Mouse (Mus musculus) midbrain, postnatal 0 days (tissue): Measurements from ENCODE around the gene Apom. TPM values are rescaled to one million over a fixed set of nuclear protein-coding genes. Genes with fewer than 3 reads are reported as not detected.

ENCODE experiments used
- ATAC-seq: fragments of 200-750 bp; cut with Nextera tagmentation; 2 replicates; pipeline ENCODE4 v1.8.0; 2017; ENCODE audit warnings: moderate number of reproducible peaks, mild to moderate bottlenecking, moderate TSS enrichment, moderate library complexity; ENCODE audit not compliant: low FRiP score
- DNase-seq: peaks from one replicate; pipeline ENCODE4 v3.0.0-alpha.2; 2015; ENCODE audit warnings: low spot score
- H3K27ac ChIP-seq: fragments of 300-500 bp; sonication (generic); 2 replicates; pipeline ENCODE4 v1.5.1; 2014; ENCODE audit warnings: low read depth, mild to moderate bottlenecking, low read length, mixed read lengths
- H3K27me3 ChIP-seq: fragments of 300-500 bp; sonication (generic); 2 replicates; pipeline ENCODE4 v1.6.1; 2014; ENCODE audit warnings: low read length, control low read depth, mixed read lengths; ENCODE audit not compliant: insufficient read depth
- H3K36me3 ChIP-seq: fragments of 300-500 bp; sonication (generic); 2 replicates; pipeline ENCODE4 v1.6.1; 2014; ENCODE audit warnings: low read length, control low read depth, mixed read lengths; ENCODE audit not compliant: insufficient read depth
- H3K4me1 ChIP-seq: fragments of 300-500 bp; sonication (generic); 2 replicates; pipeline ENCODE4 v1.6.1; 2014; ENCODE audit warnings: mild to moderate bottlenecking, control low read depth, antibody characterized with exemption, low read length, mixed read lengths; ENCODE audit not compliant: insufficient read depth
- H3K4me2 ChIP-seq: fragments of 300-500 bp; sonication (generic); 2 replicates; pipeline ENCODE4 v1.6.1; 2014; ENCODE audit warnings: low read depth, mild to moderate bottlenecking, low read length, mixed read lengths; ENCODE audit not compliant: poor library complexity, severe bottlenecking
- H3K4me3 ChIP-seq: fragments of 300-500 bp; sonication (generic); 2 replicates; pipeline ENCODE4 v1.5.1; 2014; ENCODE audit warnings: low read depth, mild to moderate bottlenecking, low read length, moderate library complexity
- H3K9ac ChIP-seq: fragments of 300-500 bp; sonication (generic); replicated peaks from 2 replicates; pipeline ENCODE4 v1.6.1; 2014; ENCODE audit warnings: mild to moderate bottlenecking, low read length, moderate library complexity, mixed read lengths; ENCODE audit not compliant: poor library complexity, severe bottlenecking
- H3K9me3 ChIP-seq: fragments of 300-500 bp; sonication (generic); 2 replicates; pipeline ENCODE4 v1.6.1; 2016; ENCODE audit warnings: low read length, control low read depth
- CTCF ChIP-seq: IDR thresholded peaks from 2 replicates; pipeline ENCODE4 v1.5.1; 2016; ENCODE audit warnings: antibody characterized with exemption, mild to moderate bottlenecking
- WGBS: fragments of 180-500 bp; shearing (Covaris S2); extraction: QIAGEN DNeasy Blood & Tissue Kit; methylation state at CpG from one replicate; pipeline ENCODE4 v1.1.7; 2014; 5-methylcytosine and 5-hydroxymethylcytosine counted together
- polyA plus RNA-seq: library from polyadenylated mRNA; unstranded; fragments of >200 nt; fragmentation: Nextera tagmentation; extraction: Ambion mirVana; gene quantifications from 2 replicates; pipeline ENCODE4 v1.2.1, GENCODE M21; 2015
- total RNA-seq: library from RNA; depleted of rRNA; stranded (reverse); fragments of >200 nt; gene quantifications from 2 replicates; pipeline ENCODE4 v1.2.3, GENCODE M21; 2014

Gene Apom
- total and polyA plus RNA-seq, 2 experiments from 2014 or later, result 0.44 TPM; not detected in 1

DNA sequence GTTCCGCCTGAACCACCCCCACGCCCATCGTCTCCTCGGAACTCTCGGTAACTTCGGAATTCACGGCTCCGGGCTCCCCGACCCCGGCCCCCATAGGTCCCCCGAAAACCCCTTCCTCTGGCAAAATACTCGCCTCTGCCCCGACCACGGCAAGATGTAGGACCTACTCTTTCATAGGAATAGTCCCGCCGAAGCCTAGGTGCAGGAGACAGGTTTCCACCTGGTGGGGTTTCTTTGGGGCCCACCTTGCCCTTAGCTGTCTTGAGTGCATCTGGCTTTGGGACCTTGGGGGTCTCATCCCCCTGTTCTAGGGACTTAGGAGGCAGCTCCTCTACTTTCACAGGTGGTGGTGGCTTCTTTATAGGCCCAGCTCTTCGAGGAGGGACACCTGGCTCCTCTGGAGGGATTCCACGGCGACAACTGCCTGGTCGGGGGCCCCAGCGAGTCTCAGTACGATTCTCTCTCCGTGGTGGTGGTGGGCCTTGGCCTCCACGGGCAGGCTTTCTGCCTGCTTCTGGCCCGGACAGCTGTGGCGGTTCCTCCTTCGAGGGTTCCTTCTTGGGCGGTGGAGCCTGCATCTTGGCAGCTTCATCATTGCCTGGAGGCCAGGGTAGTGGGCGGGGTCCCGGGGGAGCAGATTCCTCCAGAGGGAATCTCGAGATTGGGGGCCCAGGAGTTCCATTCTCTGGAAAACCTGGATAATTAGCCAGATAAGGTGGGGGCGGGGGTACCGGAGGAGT, 24.8 kb upstream of the Apom start:
- Histone ChIP-seq H3K9ac (no peak overlapping the region), H3K27me3 (no peaks in the 10 kb centered on the region), H3K4me2 (no peak overlapping the region), H3K27ac (no peak overlapping the region), H3K4me3 (no peak overlapping the region), H3K36me3 (peaks cover 97% of the 10 kb centered on the region), H3K4me1 (no peaks in the 10 kb centered on the region), H3K9me3 (no peaks in the 10 kb centered on the region)
- ATAC-seq (no peak), DNase-seq (no peak)
- WGBS, result 91% methylated on average over 33 of the region's 33 CpGs
- TF ChIP-seq CTCF, result no peak

DNA sequence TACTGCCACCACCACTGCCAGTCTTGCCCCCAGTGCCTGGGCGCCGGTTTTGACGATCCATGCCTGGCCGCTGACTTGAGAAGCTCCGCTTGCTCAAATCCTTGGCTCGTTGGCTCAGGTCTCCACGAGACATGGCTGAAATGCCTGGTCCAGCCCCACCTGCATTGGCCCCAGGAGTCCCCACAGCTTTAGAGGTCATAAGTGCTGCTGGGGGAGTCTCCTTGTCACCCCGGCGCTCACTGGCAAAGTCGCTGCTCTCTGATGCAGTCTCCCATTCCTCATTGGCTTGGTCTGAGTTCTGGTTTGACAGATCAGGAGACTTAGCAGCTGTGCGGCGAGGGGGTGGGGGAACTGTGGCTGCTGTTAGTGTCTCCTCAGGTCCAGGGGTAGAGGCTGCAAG, 23.6 kb upstream of the Apom start:
- no peak overlapping the region for H3K9ac ChIP-seq
- no peak overlapping the region for H3K4me3 ChIP-seq
- no peaks in the 10 kb centered on the region for H3K4me1 ChIP-seq
- no peak for TF ChIP-seq CTCF
- H3K27me3 ChIP-seq, result no peaks in the 10 kb centered on the region
- H3K4me2 ChIP-seq, result no peak overlapping the region
- H3K36me3 ChIP-seq, result peaks cover 93% of the 10 kb centered on the region
- no peak for DNase-seq
- 93% methylated on average over 12 of the region's 12 CpGs for WGBS
- no peaks in the 10 kb centered on the region for H3K9me3 ChIP-seq
- ATAC-seq, result no peak
- no peak overlapping the region for H3K27ac ChIP-seq

DNA sequence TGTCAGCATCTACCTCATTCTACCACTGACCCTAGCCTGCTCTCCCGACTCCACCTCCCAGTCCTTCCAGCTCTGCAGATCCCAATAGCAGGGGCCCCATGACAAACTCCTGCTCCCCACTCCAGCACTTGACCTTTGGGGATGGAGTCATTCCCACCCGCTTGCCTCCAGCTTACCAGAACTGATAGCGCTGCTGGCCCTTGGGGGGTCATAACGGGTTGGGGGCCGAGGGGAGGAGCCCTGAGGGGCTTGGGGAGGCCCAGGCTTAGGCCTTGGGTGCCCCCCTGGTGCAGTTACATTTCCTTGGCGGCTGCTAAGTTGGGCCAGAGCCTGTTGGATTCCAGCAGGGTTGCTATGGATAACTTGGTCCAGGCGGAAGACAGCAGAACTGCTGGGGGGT, 22.8 kb upstream of the Apom start:
- Histone ChIP-seq H3K36me3 (peaks cover 93% of the 10 kb centered on the region), H3K27ac (no peak overlapping the region), H3K27me3 (no peaks in the 10 kb centered on the region), H3K4me1 (no peaks in the 10 kb centered on the region), H3K4me2 (no peak overlapping the region), H3K9me3 (no peaks in the 10 kb centered on the region), H3K9ac (no peak overlapping the region), H3K4me3 (no peak overlapping the region)
- ATAC-seq (no peak), DNase-seq (no peak)
- 71% methylated on average over 7 of the region's 7 CpGs for WGBS
- no peak for TF ChIP-seq CTCF

DNA sequence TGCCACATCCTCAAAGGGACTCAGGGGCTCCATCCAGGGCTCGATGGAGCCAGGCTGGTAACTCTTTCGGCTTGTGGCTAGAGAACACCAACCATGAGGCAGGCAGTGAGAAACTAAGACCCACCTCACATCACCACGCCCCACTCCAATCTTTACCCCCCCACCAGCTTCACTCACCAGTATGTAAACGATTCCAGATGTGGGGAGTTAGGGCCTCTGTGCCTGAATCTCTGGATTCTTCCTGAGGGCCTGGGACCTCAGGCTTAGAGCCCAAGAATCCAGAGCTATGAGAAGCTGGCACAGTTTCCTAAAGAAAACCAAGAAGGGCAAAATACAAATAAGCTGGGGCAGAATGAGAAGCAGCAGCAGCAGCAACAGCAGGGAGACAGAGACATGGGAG, 22.1 kb upstream of the Apom start:
- ATAC-seq, result no peak
- 90% methylated on average over 4 of the region's 4 CpGs for WGBS

DNA sequence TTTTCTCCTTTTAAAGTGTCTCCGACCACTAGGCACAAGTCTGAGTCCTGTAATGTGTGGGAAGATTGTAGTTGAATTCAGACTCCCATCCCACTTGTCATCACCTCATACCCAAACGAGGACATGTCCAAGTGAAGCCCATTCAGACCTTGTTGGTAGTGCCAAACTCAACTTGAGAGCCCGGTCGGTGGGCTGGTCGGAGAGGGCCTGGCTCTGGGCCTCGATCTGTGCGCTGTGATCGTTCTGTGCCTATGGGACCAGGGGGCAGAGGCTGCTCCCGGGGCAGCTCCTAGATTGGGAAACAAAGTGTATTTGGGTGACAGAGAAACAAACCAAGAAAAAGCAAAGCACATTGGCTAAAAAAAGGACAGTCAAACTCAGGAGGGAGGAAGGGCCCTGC, 21.2 kb upstream of the Apom start:
- Histone ChIP-seq H3K27me3 (no peaks in the 10 kb centered on the region), H3K9me3 (no peaks in the 10 kb centered on the region), H3K27ac (no peak overlapping the region), H3K9ac (no peak overlapping the region), H3K4me3 (no peak overlapping the region), H3K4me2 (no peak overlapping the region), H3K4me1 (no peaks in the 10 kb centered on the region), H3K36me3 (peaks cover 85% of the 10 kb centered on the region)
- TF ChIP-seq CTCF, result no peak
- WGBS, result 87% methylated on average over 9 of the region's 9 CpGs
- DNase-seq (no peak), ATAC-seq (no peak)

More for the DNA sequence above, 22.1 kb upstream of the Apom start:
- Histone ChIP-seq H3K4me3 (no peak overlapping the region), H3K9ac (no peak overlapping the region), H3K9me3 (no peaks in the 10 kb centered on the region), H3K27me3 (no peaks in the 10 kb centered on the region), H3K27ac (no peak overlapping the region), H3K4me2 (no peak overlapping the region), H3K4me1 (no peaks in the 10 kb centered on the region), H3K36me3 (peaks cover 93% of the 10 kb centered on the region)
- DNase-seq, result no peak
- TF ChIP-seq CTCF, result no peak

DNA sequence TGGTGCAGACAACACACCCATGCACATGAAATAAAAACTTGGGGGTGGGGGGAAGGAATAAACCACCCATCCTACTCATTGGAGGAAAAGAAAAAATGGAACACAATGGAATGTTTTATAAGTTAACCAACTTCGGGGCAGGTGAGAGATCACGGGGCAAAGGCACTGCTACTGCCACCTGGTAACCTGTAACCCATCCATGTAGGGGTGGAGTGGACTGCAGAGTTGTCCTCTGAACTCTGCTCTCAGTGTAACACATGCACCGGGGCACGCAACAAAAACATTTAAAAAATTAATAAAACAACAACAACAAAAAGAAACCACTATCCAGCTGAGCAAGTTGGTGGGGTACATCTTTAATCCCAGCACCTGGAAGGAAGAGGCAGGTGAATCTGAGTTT, 20.3 kb upstream of the Apom start:
- Histone ChIP-seq H3K9ac (no peak overlapping the region), H3K27me3 (no peaks in the 10 kb centered on the region), H3K9me3 (no peaks in the 10 kb centered on the region), H3K27ac (no peak overlapping the region), H3K36me3 (peaks cover 80% of the 10 kb centered on the region), H3K4me1 (no peaks in the 10 kb centered on the region), H3K4me2 (no peak overlapping the region), H3K4me3 (no peak overlapping the region)
- 95% methylated on average over 4 of the region's 4 CpGs for WGBS
- no peak for TF ChIP-seq CTCF
- ATAC-seq (no peak), DNase-seq (no peak)
